Mouse (Mus musculus) G1E (cell line): ENCODE measurements at regions not wholly inside any gene's neighbourhood (a gene's known extent, or its start where the extent isn't known, plus 50 kb on each side); places are given as distances from the start of the nearest gene placed in this dataset.

ENCODE experiments used
- ATAC-seq: 2 replicates; pipeline ENCODE4 v1.8.0; 2016; ENCODE audit warnings: mild to moderate bottlenecking; ENCODE audit not compliant: insufficient number of reproducible peaks, poor library complexity, low FRiP score, severe bottlenecking; ENCODE audit errors: extremely low read depth
- DNase-seq: peaks from one replicate; pipeline ENCODE4 v3.0.0; 2012; ENCODE audit warnings: low spot score
- H3K27me3 ChIP-seq: 2 replicates; pipeline ENCODE4 v1.6.1; 2012; ENCODE audit warnings: mild to moderate bottlenecking, low read length, inconsistent platforms; ENCODE audit not compliant: insufficient read depth
- H3K36me3 ChIP-seq: replicated peaks from 2 replicates; pipeline ENCODE3; 2012; ENCODE audit warnings: mild to moderate bottlenecking, inconsistent platforms
- H3K4me1 ChIP-seq: 2 replicates; pipeline ENCODE4 v1.6.1; 2012; ENCODE audit warnings: low read depth, low read length, inconsistent platforms, mixed read lengths; ENCODE audit not compliant: insufficient read depth
- H3K4me3 ChIP-seq: 2 replicates; pipeline ENCODE4 v1.5.1; 2012; ENCODE audit warnings: low read depth, mild to moderate bottlenecking, inconsistent platforms, low read length, moderate library complexity, mixed read lengths
- H3K9me3 ChIP-seq: replicated peaks from 2 replicates; pipeline ENCODE4 v1.6.1; 2012; ENCODE audit warnings: inconsistent platforms
- CTCF ChIP-seq: IDR thresholded peaks from 2 replicates; pipeline ENCODE4 v1.5.1; 2012; ENCODE audit warnings: low read depth, low read length, inconsistent platforms, mixed read lengths
- GATA1 ChIP-seq: IDR thresholded peaks from 2 replicates; pipeline ENCODE4 v1.6.1; 2012; ENCODE audit warnings: borderline replicate concordance, low read length, inconsistent platforms, mixed read lengths
- GATA2 ChIP-seq: IDR thresholded peaks from 2 replicates; pipeline ENCODE4 v1.6.1; 2012; ENCODE audit warnings: low read depth, low read length, inconsistent platforms, borderline replicate concordance
- POLR2AphosphoS5 ChIP-seq: IDR thresholded peaks from 2 replicates; pipeline ENCODE4 v1.6.1; 2012; ENCODE audit warnings: low read depth, low read length, inconsistent platforms; ENCODE audit not compliant: insufficient replicate concordance
- TAL1 ChIP-seq: conservative IDR thresholded peaks from 2 replicates; pipeline ENCODE4 v1.6.1; 2012; ENCODE audit warnings: low read depth, low read length, inconsistent platforms, mixed read lengths

- Histone ChIP-seq H3K4me3 (no peak overlapping the region), H3K36me3 (no peaks in the 10 kb centered on the region), H3K4me1 (no peaks in the 10 kb centered on the region), H3K9me3 (0 out of 2 replicates have a peak, but pooled peaks cover 2% of the 10 kb centered on the region), H3K27me3 (no peaks in the 10 kb centered on the region)
- DNase-seq (no peak), ATAC-seq (no peak)
- TF ChIP-seq GATA2 (no peak), CTCF (no peak), GATA1 (no peak), TAL1 (no peak), POLR2AphosphoS5 (no peak)
Measured at GRCm38 (mm10) chr2:95575882-95576281, 742.1 kb upstream of the Lrrc4c start.

DNA sequence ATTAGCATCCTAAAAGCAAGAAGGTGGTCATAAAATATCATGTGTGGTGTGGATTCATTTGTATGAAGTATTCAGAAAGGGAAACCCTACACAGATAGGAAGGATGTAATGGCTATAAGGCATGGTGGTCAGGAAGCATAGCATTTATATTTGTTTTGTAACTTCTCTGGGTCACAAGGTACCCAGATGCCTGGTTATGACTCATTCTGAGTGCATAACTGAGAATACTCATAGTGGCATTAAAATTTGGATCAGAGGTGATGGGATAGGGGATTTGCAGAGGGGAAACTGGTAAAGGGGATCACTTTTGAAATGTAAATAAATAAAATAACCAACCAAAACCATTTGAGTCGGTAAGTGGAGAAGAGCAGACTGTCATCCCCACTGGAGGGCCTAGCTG, 738.8 kb upstream of the Lrrc4c start:
- Histone ChIP-seq H3K36me3 (no peaks in the 10 kb centered on the region), H3K9me3 (0 out of 2 replicates have a peak, but pooled peaks cover 2% of the 10 kb centered on the region), H3K4me1 (no peaks in the 10 kb centered on the region), H3K27me3 (no peaks in the 10 kb centered on the region), H3K4me3 (no peak overlapping the region)
- TF ChIP-seq GATA1 (no peak), GATA2 (no peak)
- no peak for ATAC-seq
- no peak for DNase-seq

DNA sequence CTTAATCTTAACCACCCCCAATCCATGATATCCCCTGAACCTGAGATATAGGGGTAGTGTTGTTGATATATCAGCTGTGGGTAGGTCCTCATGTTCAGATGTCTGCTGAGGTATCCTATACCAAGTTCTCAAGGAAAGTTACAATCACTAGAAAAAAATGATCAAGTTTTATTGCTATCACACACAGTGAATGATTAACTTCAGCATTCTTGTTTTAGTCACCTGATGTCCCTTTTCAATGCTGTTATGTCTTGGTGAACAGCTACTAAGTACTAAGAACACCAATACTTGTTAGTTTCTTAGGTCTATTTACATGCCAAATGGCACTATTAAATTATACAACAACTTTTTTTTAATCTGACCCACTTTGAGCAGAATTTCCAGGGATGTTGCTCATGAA, 732.0 kb upstream of the Lrrc4c start:
- Histone ChIP-seq H3K27me3 (no peaks in the 10 kb centered on the region), H3K36me3 (no peaks in the 10 kb centered on the region), H3K4me3 (no peak overlapping the region), H3K9me3 (peaks cover 4% of the 10 kb centered on the region; the same call in 1 of the 2 replicates), H3K4me1 (no peaks in the 10 kb centered on the region)
- DNase-seq (no peak), ATAC-seq (no peak)
- TF ChIP-seq POLR2AphosphoS5 (no peak), TAL1 (no peak), GATA1 (no peak), CTCF (no peak), GATA2 (no peak)

DNA sequence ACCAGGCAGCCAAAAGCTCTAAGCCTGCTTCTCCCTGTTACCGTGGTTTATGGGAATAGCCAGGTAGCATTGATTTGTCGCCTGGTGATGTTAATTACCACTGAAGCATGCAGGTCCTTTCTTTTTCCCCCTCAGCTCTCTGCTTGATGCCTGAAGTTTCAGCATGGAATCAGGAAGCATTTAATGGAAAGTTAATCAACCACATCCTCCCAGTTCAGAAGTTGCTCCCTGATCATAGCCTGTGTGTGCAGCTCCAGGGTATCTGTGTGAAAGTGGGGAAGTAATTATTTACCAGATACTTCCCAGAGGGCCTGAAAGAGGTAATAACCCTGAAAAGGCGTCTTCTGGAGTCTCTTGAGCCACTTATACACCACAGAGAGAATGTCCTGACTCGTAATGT, 730.9 kb upstream of the Lrrc4c start:
- no peak overlapping the region for H3K4me3 ChIP-seq
- H3K9me3 ChIP-seq: peaks cover 4% of the 10 kb centered on the region; the same call in 1 of the 2 replicates
- DNase-seq: no peak
- H3K36me3 ChIP-seq: no peaks in the 10 kb centered on the region
- H3K4me1 ChIP-seq: no peaks in the 10 kb centered on the region
- TF ChIP-seq GATA1 (no peak), POLR2AphosphoS5 (no peak), TAL1 (no peak), CTCF (no peak)
- ATAC-seq: no peak
- no peaks in the 10 kb centered on the region for H3K27me3 ChIP-seq

DNA sequence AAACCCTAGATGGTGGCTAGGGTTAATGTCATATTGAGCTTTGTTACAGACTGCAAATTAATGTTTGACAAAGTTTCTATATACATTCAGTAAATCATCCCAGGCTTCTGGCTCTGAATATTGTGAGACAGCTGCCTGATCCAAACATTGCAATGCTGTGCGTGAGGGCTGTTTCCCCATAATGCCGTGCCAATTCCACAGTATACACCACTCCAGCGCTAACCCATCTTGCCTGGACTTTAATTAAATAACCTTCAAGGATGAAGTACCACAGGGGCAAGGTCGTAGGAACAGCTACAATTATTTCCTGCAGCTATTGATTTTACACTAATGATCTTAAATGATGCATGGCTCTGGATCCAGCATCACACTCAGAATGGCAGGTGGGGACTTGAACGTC, 704.6 kb upstream of the Lrrc4c start:
- no peak for TF ChIP-seq POLR2AphosphoS5
- TF ChIP-seq CTCF: no peak
- no peak for TF ChIP-seq GATA2
- TF ChIP-seq GATA1: no peak
- TF ChIP-seq TAL1: no peak
- no peak for ATAC-seq
- no peaks in the 10 kb centered on the region for H3K4me1 ChIP-seq
- H3K9me3 ChIP-seq: no peaks in the 10 kb centered on the region
- DNase-seq: no peak
- no peaks in the 10 kb centered on the region for H3K27me3 ChIP-seq
- H3K4me3 ChIP-seq: no peak overlapping the region
- no peaks in the 10 kb centered on the region for H3K36me3 ChIP-seq

- no peaks in the 10 kb centered on the region for H3K27me3 ChIP-seq
- DNase-seq (no peak), ATAC-seq (no peak)
- H3K4me1 ChIP-seq: no peaks in the 10 kb centered on the region
- no peak for TF ChIP-seq GATA2
- TF ChIP-seq CTCF: no peak
- no peak for TF ChIP-seq POLR2AphosphoS5
- TF ChIP-seq TAL1: no peak
- TF ChIP-seq GATA1: no peak
- H3K4me3 ChIP-seq: no peak overlapping the region
- no peaks in the 10 kb centered on the region for H3K36me3 ChIP-seq
- no peaks in the 10 kb centered on the region for H3K9me3 ChIP-seq
Measured at GRCm38 (mm10) chr2:95637533-95637932, 680.4 kb upstream of the Lrrc4c start.

DNA sequence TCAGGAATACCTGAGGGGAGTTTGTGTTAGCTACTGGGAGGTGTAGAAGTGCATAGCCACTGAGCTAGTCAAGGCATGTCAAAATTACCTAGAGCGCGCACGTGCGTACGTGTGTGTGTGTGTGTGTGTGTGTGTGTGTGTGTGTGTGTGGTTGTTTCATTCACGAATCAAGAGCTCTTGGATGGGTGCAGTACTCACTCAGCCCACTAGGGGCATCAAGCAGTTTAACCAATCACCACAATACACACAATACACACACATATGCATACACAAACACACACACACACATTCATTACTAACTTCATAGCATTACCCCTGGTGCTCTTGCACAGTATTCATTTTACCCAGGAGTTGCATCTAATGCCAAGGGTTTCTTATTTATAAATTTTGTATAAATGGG, 643.6 kb upstream of the Lrrc4c start:
- Histone ChIP-seq H3K27me3 (no peaks in the 10 kb centered on the region), H3K4me3 (no peak overlapping the region), H3K9me3 (peaks cover 8% of the 10 kb centered on the region), H3K36me3 (no peaks in the 10 kb centered on the region), H3K4me1 (no peaks in the 10 kb centered on the region)
- no peak for ATAC-seq
- DNase-seq: no peak
- TF ChIP-seq CTCF (0 out of 2 replicates have a peak, but pooled peaks have one; percentile 29), GATA2 (no peak), GATA1 (no peak), POLR2AphosphoS5 (no peak)
